Mouse (Mus musculus) forebrain, embryonic 15.5 days (tissue): ENCODE data around the gene Myh8. TPM values are rescaled to one million over a fixed set of nuclear protein-coding genes. Genes with fewer than 3 reads are reported as not detected.

Experiments used
- ATAC-seq: fragments of 200-750 bp; cut with Nextera tagmentation; replicated peaks from 2 replicates; pipeline ENCODE4 v1.8.0; 2017; ENCODE audit warnings: mild to moderate bottlenecking, moderate TSS enrichment, moderate library complexity
- H3K27ac ChIP-seq: fragments of 300-500 bp; sonication (generic); replicated peaks from 2 replicates; pipeline ENCODE4 v1.5.1; 2015; ENCODE audit warnings: mild to moderate bottlenecking, inconsistent platforms
- H3K27me3 ChIP-seq: fragments of 300-500 bp; sonication (generic); 2 replicates; pipeline ENCODE4 v1.6.1; 2015; ENCODE audit warnings: inconsistent platforms
- H3K36me3 ChIP-seq: fragments of 300-500 bp; sonication (generic); 2 replicates; pipeline ENCODE4 v1.6.1; 2015; ENCODE audit warnings: mild to moderate bottlenecking, inconsistent platforms
- H3K4me1 ChIP-seq: fragments of 300-500 bp; sonication (generic); 2 replicates; pipeline ENCODE4 v1.6.1; 2015; ENCODE audit warnings: inconsistent platforms
- H3K4me2 ChIP-seq: fragments of 300-500 bp; sonication (generic); replicated peaks from 2 replicates; pipeline ENCODE4 v1.6.1; 2015; ENCODE audit warnings: mild to moderate bottlenecking, inconsistent platforms
- H3K4me3 ChIP-seq: fragments of 300-500 bp; sonication (generic); 2 replicates; pipeline ENCODE4 v1.5.1; 2015; ENCODE audit warnings: mild to moderate bottlenecking, inconsistent platforms
- H3K9ac ChIP-seq: fragments of 300-500 bp; sonication (generic); replicated peaks from 2 replicates; pipeline ENCODE4 v1.6.1; 2015; ENCODE audit warnings: mild to moderate bottlenecking, inconsistent platforms
- H3K9me3 ChIP-seq: fragments of 300-500 bp; sonication (generic); 2 replicates; pipeline ENCODE4 v1.6.1; 2016; ENCODE audit warnings: inconsistent platforms
- WGBS: fragments of 180-500 bp; shearing (Covaris S2); methylation state at CpG from one replicate; pipeline ENCODE4 v1.1.7; 2015; ENCODE audit warnings: mixed read lengths; 5-methylcytosine and 5-hydroxymethylcytosine counted together
- polyA plus RNA-seq: library from polyadenylated mRNA; unstranded; fragments of >200 nt; fragmentation: Nextera tagmentation; extraction: Ambion mirVana; gene quantifications from 2 replicates; pipeline ENCODE4 v1.2.1, GENCODE M21; 2015

Myh8 gene
- 0.11 and 0.23 TPM in 2 replicates for polyA plus RNA-seq

DNA sequence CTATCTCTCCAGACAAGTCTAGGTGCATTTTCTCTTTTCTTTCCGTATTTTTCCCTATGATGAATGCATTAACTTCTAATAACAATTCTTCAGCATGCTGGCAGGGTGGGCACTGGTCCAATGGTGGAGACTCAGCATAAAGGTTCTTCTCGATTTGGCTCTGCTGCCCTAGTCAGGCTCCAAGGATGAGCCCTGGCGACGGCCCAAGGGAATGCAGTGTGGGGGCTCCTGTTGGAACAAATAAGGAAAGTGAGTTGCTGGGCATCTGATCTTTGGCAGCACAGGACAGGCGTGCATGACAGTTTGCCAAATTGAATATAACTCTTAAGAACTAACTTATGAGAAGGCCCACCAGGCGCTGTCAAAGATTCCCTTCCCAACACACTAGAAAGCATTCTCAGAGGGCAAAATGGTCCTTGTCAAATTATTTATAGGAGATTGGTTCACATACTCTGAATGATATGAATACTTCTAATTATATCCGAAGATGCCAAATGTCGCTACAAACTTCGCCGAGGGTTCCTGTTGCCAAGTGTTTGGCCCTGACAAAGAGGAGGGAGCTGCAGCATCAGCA, at the start of gene Myh8:
TSS of gene Myh8 (plus strand) at position 524 of the 574 bp plus-strand sequence.
- H3K27me3 ChIP-seq: no peaks in the 10 kb centered on the region
- no peaks in the 10 kb centered on the region for H3K36me3 ChIP-seq
- no peak for ATAC-seq
- no peak within 1 kb of the TSS for H3K4me2 ChIP-seq
- peaks cover 9% of the 10 kb centered on the region; the same call in 1 of the 2 replicates for H3K4me1 ChIP-seq
- no peaks in the 10 kb centered on the region for H3K9me3 ChIP-seq
- no peak within 1 kb of the TSS for H3K9ac ChIP-seq
- WGBS: 51% methylated on average over 10 of the region's 10 CpGs
- no peak within 1 kb of the TSS for H3K4me3 ChIP-seq
- H3K27ac ChIP-seq: no peak within 1 kb of the TSS

DNA sequence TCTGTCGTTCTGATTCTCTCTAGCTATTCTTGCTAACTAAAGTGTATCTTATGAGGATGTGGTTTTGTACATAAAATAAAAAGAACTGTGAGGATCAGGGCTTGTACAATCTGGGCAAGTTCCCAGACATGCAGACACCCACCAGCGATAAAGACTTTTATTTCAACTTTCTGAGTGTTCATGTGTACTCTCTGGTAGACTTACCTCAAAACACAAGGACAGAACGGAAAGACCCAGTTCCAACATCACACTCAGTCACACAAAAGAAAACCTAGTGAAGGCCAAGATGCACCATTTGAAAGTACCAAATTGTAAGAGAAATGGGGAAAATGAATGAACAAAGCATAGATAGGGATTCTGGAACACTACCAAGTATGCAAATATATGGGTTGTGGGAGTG, 48.2 kb upstream of the Myh8 start:
- Histone ChIP-seq H3K27me3 (no peaks in the 10 kb centered on the region), H3K36me3 (no peaks in the 10 kb centered on the region), H3K4me2 (no peak overlapping the region), H3K27ac (no peak overlapping the region), H3K4me3 (no peak overlapping the region), H3K4me1 (no peaks in the 10 kb centered on the region), H3K9ac (no peak overlapping the region), H3K9me3 (no peaks in the 10 kb centered on the region)
- 73% methylated on average over 3 of the region's 3 CpGs for WGBS
- no peak for ATAC-seq

DNA sequence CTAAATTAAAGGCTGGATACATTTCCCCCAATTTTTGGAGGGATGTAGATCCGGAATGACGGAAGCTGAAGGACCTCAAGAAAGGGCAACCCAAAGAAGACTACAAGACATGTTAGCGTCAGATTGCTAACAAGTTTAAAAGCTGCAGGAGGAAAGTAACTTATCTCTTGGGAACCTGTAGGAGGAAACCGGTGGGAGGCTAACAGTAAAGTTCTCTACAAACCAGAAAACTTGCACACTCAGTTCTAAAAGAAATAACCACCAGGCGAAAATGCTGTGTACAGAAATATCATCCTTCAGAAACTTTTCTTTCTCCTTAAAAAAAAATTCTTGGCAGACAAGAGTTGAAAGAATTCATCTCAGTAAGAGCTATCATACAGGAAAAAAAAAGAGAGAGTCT, 47.8 kb upstream of the Myh8 start:
- H3K27ac ChIP-seq: no peak overlapping the region
- ATAC-seq: no peak
- 81% methylated on average over 5 of the region's 5 CpGs for WGBS
- H3K4me3 ChIP-seq: no peak overlapping the region
- H3K9me3 ChIP-seq: no peaks in the 10 kb centered on the region
- H3K27me3 ChIP-seq: no peaks in the 10 kb centered on the region
- no peak overlapping the region for H3K9ac ChIP-seq
- H3K36me3 ChIP-seq: no peaks in the 10 kb centered on the region
- no peak overlapping the region for H3K4me2 ChIP-seq
- H3K4me1 ChIP-seq: no peaks in the 10 kb centered on the region

DNA sequence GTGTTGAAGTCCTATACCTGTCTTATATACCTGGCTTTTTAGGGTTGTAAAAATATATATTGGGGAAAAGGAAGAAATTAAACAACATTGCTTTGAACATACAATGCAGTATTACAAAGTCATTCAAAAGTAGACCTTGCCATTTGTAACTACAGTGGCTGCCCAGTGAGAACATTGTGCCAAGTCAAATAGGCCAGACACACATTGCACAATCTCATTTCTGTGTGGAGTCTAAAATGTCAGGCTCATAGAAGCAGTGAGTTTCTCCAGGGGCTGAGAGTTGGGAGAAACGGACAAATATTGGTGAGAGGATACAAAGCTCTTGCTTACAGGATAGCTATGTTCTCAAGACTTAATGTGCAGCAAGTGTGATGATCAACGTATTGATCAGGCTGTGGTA, 47.0 kb upstream of the Myh8 start:
- 90% methylated on average over 2 of the region's 2 CpGs for WGBS
- no peak overlapping the region for H3K9ac ChIP-seq
- H3K9me3 ChIP-seq: no peaks in the 10 kb centered on the region
- no peaks in the 10 kb centered on the region for H3K4me1 ChIP-seq
- H3K4me2 ChIP-seq: no peak overlapping the region
- no peak overlapping the region for H3K27ac ChIP-seq
- no peaks in the 10 kb centered on the region for H3K27me3 ChIP-seq
- H3K4me3 ChIP-seq: no peak overlapping the region
- no peaks in the 10 kb centered on the region for H3K36me3 ChIP-seq
- no peak for ATAC-seq

DNA sequence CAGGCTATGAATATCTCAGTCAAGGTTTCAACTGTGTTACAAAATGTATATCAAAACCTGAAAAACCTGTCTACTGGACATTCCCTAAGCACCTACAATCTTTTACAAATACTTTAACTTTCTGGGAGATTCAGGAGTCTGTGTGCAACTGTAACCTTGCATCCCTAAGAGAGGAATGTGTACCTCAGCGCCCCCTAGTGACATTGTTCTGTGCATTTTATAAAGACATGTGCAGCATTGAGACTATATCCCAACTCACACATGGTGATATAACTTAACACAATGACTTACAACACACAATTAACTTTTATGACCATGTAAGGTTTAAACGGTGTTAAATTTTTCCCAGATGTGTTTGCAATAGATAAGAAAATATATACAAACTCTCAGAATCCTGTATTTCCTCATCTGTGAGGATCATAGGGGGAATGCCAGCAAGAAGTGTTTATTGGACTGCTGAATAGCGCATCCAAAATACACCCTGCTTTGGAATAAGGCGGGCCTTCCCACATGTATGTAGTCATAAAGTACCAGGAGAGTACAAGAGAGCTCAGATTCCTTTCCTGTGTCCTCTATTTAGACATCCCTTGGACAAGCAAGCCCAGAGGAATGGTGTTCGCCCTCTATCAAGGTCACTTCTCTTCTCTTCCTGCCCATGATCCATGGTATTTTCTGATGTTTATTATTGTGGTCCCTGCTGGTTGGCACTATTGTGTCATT, 41.1 kb upstream of the Myh8 start:
- no peak for ATAC-seq
- no peaks in the 10 kb centered on the region for H3K27me3 ChIP-seq

DNA sequence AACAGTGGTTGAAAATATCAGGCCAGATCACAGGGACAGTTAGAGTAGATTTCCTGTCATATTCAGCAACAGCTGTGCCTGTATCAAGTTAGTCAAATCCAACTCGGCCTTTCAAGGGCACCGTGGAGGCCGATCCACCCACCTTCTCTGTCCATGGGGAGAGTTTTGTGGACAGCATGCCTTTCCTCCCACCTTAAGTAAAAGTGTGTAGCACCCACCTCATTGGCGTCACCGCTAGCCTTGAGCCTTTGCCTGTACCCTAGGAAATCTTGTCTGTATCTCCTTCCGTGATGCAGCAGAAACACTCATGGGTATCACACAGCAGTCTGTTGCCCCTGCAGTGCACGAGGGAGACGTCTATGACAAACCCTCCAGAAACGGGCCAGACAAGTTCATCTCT, 40.1 kb upstream of the Myh8 start:
- 89% methylated on average over 9 of the region's 9 CpGs for WGBS
- H3K9me3 ChIP-seq: no peaks in the 10 kb centered on the region
- no peaks in the 10 kb centered on the region for H3K27me3 ChIP-seq
- no peak overlapping the region for H3K27ac ChIP-seq
- no peak for ATAC-seq
- no peak overlapping the region for H3K4me3 ChIP-seq
- no peak overlapping the region for H3K4me2 ChIP-seq
- no peaks in the 10 kb centered on the region for H3K4me1 ChIP-seq
- no peak overlapping the region for H3K9ac ChIP-seq
- H3K36me3 ChIP-seq: no peaks in the 10 kb centered on the region

More for the DNA sequence above, 41.1 kb upstream of the Myh8 start:
- H3K9me3 ChIP-seq: no peaks in the 10 kb centered on the region
- H3K4me1 ChIP-seq: no peaks in the 10 kb centered on the region
- H3K27ac ChIP-seq: no peak overlapping the region
- 70% methylated on average over 5 of the region's 5 CpGs for WGBS
- H3K36me3 ChIP-seq: no peaks in the 10 kb centered on the region
- no peak overlapping the region for H3K9ac ChIP-seq
- H3K4me3 ChIP-seq: no peak overlapping the region
- H3K4me2 ChIP-seq: no peak overlapping the region

DNA sequence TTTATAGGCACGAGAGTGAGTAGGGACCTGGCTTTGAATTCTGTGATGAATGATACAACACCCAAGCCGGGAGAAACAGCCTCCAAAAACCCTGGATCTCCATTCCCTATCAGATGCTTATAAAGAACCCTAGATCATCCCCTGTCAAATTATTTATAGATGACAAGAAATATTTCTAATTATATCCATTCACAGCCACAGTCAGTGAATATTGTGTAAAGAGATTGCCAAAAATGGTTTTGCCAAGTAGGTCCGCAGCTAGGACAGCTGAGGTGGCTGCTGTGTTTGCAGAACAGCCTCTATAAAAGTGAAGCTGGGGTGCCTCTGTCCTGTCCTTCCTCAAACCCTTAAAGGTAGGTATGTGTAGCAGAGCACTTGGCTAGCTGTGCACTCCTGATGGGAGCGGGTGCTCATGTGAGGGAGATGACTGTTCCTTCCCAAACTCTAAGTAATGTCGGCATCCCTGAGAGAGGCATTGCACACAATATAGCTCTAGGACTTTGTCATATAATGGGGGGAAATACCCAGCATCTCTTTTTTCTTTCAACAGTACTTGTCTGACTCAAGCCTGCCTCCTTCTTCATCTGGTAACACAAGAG, 39.3 kb upstream of the Myh8 start, which contains the start of gene Myh4:
TSS of gene Myh4 (plus strand) at position 549 of the 599 bp plus-strand sequence.
- no peaks in the 10 kb centered on the region for H3K9me3 ChIP-seq
- no peak within 1 kb of the TSS for H3K27ac ChIP-seq
- H3K4me2 ChIP-seq: no peak within 1 kb of the TSS
- no peaks in the 10 kb centered on the region for H3K27me3 ChIP-seq
- H3K4me3 ChIP-seq: no peak within 1 kb of the TSS
- no peak for ATAC-seq
- H3K9ac ChIP-seq: no peak within 1 kb of the TSS
- H3K36me3 ChIP-seq: no peaks in the 10 kb centered on the region
- WGBS: 68% methylated on average over 5 of the region's 5 CpGs
- no peaks in the 10 kb centered on the region for H3K4me1 ChIP-seq

DNA sequence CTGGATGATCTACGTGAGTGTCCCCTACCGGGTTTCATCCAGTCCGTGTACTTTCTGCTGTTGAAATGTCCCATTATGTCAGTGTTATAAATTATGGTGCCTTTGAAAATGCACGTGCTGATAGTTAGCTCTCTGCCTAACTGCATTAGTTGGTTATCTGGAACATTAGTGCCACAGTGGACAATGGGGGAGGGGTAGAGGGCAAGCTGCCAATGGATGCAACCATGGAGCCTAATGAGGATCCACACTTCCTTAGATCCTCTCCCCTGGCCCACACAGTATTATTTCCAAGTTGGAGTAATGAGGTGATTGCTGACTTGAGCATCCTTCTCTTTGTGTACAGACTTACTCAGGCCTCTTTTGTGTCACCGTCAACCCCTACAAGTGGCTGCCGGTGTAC, 35.9 kb upstream of the Myh8 start:
- Histone ChIP-seq H3K4me1 (no peaks in the 10 kb centered on the region), H3K4me3 (no peak overlapping the region), H3K9me3 (no peaks in the 10 kb centered on the region), H3K27ac (no peak overlapping the region), H3K27me3 (no peaks in the 10 kb centered on the region), H3K36me3 (no peaks in the 10 kb centered on the region), H3K4me2 (no peak overlapping the region), H3K9ac (no peak overlapping the region)
- no peak for ATAC-seq
- 76% methylated on average over 6 of the region's 6 CpGs for WGBS

DNA sequence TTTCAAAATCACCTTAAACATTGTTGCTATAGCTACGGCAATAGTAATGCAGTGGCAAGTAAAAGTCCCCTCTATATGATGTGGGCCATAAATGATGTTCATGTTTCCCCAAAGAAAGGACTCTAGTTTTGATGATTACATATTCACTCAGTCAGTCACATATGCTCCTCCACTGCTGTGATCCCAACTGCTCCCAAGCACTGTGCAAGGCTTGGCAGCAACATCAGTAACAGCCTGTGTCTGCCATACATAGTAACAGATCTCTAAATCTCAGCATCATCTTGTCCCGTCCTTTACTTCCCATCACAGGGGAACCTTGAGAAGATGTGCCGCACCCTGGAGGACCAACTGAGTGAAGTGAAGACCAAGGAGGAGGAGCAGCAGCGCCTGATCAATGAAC, 23.2 kb upstream of the Myh8 start:
- H3K27ac ChIP-seq: no peak overlapping the region
- H3K27me3 ChIP-seq: no peaks in the 10 kb centered on the region
- H3K9ac ChIP-seq: no peak overlapping the region
- H3K4me3 ChIP-seq: no peak overlapping the region
- H3K36me3 ChIP-seq: no peaks in the 10 kb centered on the region
- H3K4me1 ChIP-seq: no peaks in the 10 kb centered on the region
- H3K9me3 ChIP-seq: no peaks in the 10 kb centered on the region
- no peak overlapping the region for H3K4me2 ChIP-seq
- 83% methylated on average over 4 of the region's 4 CpGs for WGBS
- ATAC-seq: peak; percentile 53; the same call in 1 of the 2 replicates

DNA sequence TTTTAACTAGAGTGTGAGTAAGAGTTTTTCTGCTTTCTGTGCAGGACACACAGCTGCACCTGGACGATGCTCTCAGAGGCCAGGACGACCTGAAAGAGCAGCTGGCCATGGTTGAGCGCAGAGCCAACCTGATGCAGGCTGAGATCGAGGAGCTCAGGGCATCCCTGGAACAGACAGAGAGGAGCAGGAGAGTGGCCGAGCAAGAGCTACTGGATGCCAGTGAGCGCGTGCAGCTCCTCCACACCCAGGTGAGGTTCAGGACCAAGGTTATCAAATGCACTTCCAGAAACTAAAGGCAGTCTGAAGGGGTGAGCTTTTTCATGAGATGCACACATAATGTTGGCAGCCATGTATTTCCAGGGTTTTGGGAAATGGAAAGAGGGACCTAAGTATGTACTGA, 19.9 kb upstream of the Myh8 start:
- no peak for ATAC-seq
- no peaks in the 10 kb centered on the region for H3K4me1 ChIP-seq
- WGBS: 88% methylated on average over 7 of the region's 7 CpGs

DNA sequence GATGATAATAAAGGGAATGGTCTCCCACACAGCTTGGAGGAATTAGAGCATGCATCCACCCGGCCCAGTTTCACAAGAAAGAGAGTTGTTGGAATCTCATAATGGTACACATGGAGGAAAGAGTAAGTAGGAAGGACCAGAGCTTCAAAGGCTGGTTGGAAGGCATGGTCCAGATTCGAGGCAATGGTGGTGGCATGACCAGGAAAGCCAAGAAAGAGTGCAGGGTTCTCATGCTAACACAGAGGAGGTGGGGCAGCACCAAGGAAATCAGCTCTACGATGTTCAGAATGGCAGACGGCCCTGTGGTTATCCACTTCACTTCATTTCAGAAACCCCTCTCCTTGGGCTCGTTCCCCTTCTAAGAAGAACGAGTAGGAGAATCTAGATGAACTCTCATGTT, 16.0 kb upstream of the Myh8 start:
- WGBS: 79% methylated on average over 6 of the region's 6 CpGs
- Histone ChIP-seq H3K4me3 (no peak overlapping the region), H3K27ac (no peak overlapping the region), H3K9me3 (no peaks in the 10 kb centered on the region), H3K4me2 (no peak overlapping the region), H3K4me1 (no peaks in the 10 kb centered on the region), H3K9ac (no peak overlapping the region), H3K36me3 (no peaks in the 10 kb centered on the region), H3K27me3 (no peaks in the 10 kb centered on the region)
- no peak for ATAC-seq

More for the DNA sequence above, 19.9 kb upstream of the Myh8 start:
- Histone ChIP-seq H3K27ac (no peak overlapping the region), H3K4me2 (no peak overlapping the region), H3K9ac (no peak overlapping the region), H3K36me3 (no peaks in the 10 kb centered on the region), H3K4me3 (no peak overlapping the region), H3K27me3 (no peaks in the 10 kb centered on the region), H3K9me3 (no peaks in the 10 kb centered on the region)

DNA sequence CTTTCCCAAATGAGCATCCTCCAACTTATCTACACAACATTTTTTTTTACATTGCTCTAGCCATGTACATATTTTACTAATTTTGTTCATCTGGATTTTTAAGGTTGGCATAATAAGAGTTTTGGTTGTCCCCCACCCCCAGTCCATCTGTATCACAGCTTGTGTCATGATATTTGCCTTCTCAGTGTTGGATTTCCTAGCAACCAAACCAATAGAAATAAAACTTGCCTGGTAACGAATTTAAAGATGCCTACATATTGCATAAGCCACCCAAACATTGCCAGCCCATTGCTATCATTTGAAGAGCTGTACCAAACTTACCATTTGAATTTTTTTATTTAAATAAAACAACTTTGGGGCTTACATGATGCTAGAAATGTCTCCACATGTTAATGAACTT, 16.5 kb downstream of the Myh8 start:
- H3K36me3 ChIP-seq: no peaks in the 10 kb centered on the region
- no peaks in the 10 kb centered on the region for H3K9me3 ChIP-seq
- H3K4me1 ChIP-seq: no peaks in the 10 kb centered on the region
- no peak overlapping the region for H3K27ac ChIP-seq
- no peaks in the 10 kb centered on the region for H3K27me3 ChIP-seq
- WGBS: 74% methylated on average over 1 of the region's 1 CpGs
- ATAC-seq: no peak
- H3K9ac ChIP-seq: no peak overlapping the region
- H3K4me3 ChIP-seq: no peak overlapping the region
- no peak overlapping the region for H3K4me2 ChIP-seq
